Mouse (Mus musculus): ENCODE results near the gene Rbms3.

Gene Rbms3

GRCm38 (mm10) chr9:117091253-117092176 is 538.2 kb downstream of the Rbms3 start:
- no peak for DNase-seq

DNA sequence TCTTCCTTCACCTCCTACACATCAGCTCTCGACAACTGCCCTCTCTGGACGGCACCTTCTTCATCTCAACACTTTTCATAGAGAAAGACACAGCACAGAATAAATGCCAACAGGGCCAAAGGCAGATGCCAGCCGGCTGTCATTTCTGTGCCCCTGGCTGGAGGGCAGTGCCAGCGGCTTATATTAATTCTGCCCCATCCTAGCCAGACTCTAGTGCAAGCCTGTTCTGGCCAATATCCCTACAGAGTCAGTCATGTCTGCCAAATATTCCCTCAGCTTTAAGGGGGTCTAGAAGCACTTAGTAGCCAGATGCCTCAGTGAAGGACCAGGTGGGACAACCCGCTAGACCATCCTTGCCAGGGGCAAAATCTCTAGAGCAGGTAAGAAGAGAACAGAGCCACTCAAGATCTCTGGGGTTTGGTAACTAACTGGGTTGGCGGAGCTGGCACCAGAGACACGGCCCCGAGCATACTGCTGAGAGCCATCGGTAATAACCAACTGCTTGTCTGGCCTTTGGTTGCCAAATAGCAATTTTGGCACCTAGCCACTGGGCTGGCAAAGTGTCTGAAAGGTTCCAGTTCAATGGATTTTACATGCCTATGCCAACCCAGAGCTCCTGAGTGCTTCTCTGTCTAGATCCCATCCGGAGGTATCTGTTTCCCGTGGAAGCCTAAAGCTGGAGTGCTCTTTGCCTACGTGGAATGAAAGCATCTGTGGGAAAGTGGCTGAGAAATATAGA is 540.1 kb downstream of the Rbms3 start:
- DNase-seq = no peak

DNA sequence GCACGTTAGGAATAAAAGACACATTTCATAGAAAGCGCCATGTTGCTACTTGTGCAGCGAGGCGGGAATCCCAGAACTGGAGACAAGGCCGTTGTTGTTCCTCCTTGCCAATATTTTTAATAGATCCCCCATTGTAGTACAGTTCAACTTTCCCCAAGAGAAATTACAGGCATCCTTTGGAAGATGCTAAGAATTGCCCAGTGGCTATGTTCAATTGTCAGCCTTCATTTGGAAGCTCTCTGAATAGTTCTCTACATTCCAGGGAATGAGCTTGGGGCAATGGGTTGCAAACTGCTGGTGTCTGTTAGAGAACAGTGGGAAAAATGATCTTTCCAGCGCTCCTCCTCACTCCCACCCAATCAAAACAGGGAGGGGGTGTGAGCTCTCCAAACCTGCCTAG is 541.4 kb downstream of the Rbms3 start:
- no peak for DNase-seq

- no peak for DNase-seq
Observed at GRCm38 (mm10) chr9:117085706-117086105, 544.0 kb downstream of the Rbms3 start.

GRCm38 (mm10) chr9:117084471-117084870 is 545.2 kb downstream of the Rbms3 start:
- no peak for DNase-seq

- no peak for DNase-seq
Observed at GRCm38 (mm10) chr9:117079471-117079870, 550.2 kb downstream of the Rbms3 start.

- no peak for DNase-seq
Observed at GRCm38 (mm10) chr9:117077548-117077947, 552.2 kb downstream of the Rbms3 start.

DNA sequence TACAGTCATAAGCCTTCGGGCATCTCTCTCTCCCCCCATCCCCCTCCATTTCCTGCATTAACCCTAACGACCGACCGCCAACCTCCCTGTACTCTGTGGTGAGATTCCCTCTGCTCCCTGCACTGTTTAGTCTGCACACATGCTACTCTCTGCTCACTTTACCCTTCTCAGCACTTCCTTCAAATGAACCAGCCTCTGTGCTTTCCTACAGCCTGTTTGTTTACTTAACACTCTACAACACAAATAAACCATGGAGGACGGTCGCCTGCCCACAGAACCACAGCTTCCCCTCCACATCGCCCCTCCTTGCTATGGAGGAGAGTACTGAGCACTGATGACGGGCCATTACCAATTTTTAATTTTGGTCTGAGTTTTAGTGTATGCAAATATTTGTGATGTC is 552.9 kb downstream of the Rbms3 start:
- peak; percentile 34 to 58 for DNase-seq

DNA sequence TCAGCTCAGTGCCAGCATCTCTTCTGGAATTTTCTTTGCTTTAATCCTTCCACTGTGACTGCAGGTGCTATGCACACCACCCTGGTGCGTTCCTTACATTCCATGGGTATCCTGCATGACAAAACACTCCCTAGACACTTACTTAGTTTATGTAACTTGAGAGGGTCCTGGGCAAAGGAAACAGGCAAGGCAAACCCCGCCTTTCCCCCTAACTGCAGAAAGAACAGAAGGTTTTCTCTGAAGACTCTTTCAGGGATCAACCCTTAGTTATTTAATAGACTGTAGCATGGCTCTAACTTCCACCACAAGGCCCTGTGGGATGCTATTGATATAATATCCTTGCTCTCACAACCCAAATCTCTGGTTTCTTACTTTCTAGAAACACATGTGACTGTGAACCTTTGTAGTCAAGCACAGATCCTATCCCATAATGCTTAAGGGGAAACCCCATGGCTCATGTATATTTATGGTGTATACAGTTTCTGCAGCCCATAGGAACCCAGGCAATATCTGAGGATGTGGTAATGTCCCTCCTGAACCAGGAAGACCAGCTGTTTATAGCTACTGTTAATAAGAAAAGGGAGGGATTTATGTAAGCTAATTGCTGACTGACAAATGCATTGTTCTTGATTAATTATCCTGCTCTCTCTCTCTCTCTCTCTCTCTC is 557.1 kb downstream of the Rbms3 start:
- peak in 1 of 2 experiments; percentile 42 for DNase-seq

DNA sequence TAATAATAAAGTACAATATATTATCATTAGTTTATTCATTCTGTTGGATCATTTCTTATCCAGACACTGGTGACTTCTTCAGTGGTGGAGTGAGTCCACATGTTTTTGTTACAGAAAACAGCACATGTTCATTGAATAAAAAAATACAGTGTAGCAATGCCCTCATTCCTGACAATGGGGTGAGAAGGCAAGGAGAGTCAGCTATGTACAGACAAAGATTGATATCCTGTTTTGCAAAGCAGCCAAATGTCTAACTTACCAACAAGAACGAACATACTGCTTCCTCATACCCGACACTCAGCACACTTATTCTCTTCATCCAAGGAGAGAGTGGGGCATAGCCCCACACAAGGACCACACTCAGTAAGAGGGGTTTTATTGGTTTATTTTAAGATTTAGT is 559.1 kb downstream of the Rbms3 start:
- no peak for DNase-seq

DNA sequence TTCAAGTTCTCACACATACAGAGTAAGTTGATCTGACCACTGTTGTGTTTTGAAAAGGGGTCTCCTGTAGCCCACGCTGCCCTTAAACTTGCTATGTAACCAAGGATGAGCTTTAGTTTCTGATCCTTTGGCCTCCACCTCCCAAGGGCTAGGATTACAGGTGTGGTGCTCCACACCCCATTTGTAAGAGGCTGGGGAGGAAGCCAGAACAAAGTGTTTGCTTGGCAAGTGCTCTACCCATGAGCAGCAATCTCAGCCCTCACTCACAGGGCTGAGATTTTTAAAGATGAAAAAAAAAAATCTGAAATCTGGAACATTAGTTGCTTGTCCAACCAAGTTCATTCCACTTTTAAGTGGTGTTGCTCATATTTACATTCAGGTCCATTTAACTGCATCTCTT is 560.5 kb downstream of the Rbms3 start:
- DNase-seq = peak in 1 of 2 experiments; percentile 58

DNA sequence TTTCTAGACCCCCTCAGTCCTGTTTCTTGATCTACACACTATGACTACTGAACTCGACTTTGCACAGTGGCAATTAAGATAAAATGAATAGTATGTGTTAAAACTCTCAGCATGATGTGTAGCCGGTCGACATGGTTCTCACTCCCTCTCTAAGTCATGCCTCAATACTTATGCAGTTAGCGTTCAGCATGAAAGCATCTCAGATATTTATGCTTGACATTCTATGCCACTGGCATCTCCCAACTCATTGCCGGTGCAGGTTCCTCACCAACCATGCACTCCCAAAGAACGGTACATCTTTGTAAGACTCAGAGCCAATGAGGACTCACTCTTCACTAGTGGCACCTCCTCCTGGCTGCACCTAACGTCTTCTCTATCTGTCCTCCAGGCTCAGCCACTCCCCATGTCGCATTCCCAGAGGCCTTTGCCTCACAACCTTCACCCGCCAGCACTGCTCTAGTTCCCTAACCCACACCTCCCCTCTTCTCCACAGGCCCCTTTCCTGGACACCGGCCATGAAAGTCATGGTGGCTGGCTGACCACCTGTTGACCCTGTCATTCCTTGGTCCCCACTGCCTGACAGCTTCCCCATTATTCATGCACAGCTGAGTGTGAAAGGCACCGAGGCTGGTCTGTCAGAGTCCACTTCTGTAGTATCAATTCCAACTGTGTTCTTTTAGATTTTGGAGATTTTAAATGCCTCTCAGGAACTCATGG is 561.9 kb downstream of the Rbms3 start:
- no peak for DNase-seq

DNA sequence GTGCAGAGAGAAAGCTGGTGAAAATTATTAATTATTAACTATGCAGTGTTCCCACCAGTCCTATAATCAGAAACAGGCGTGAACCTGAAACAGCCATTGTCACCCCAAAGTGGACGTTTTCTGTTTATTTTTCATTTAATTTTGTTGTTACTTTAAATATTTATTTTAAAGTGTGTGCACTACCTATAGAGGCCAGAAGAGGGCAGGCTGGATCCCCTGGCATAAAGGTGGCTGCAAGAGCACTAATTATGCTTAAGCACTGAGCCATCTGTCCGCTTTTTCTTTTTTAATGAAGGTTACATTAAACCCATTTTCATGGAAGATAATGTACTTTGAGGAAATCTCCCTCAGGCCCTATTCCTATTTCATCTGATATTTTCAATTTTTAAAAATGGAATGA is 563.2 kb downstream of the Rbms3 start:
- no peak for DNase-seq

DNA sequence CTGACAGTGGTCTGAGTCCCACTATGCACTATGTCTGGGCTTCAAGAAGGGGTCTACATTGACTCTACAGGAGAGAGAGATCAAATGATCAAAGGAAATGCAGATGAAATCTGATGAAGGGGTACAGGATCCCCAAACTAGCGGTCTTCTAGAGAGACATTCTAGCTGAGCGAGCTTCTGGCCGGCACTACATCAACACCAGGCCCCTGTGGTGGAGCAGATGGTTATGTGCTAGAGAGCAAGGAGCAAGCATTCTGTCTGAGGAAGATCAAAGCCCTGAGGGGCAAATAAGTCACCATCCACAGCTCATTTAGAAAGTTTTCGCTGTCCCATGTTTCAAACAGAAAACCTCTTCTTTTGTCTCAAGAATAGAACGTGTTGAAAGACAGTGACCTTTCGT is 564.1 kb downstream of the Rbms3 start:
- no peak for DNase-seq

DNA sequence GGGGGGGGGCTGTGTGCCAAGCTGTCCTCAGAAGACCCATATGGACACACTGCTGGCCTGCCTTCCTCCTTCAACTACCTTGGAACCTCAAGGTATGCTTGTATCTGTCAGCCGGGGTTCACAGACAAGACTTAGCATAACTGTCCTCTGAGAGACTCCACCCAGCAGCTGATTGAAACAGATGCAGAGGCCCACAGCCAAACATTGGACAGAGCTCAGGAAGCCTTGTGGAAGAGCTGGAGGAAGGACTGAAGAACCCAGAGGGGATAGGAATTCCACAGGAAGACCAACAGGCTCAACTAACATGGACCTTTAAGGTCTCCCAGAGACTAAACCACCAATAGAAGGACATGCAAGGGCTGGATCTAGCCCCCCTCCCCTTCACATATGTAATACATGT is 570.1 kb downstream of the Rbms3 start:
- DNase-seq = no peak

GRCm38 (mm10) chr9:117059135-117059534 is 570.6 kb downstream of the Rbms3 start:
- no peak for DNase-seq

DNA sequence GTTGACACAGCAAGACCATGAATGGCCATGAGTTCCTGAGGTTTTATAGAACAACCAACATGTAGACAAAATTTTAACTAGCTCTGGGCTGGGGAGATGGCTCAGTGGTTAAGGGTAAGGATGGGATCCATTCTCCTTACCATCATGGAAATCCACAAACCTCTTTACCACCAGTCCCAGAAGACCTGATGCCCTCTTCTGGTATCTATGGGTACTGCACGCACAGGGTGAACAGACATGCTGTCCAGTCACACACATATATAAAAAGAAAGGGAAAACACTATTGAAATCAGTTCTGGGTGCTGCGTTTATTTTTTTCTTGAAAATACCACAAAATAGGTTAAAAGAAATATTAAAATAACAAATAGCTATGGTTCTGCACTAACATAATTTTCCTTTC is 577.8 kb downstream of the Rbms3 start:
- DNase-seq = no peak

GRCm38 (mm10) chr9:117048641-117049040 is 581.1 kb downstream of the Rbms3 start:
- DNase-seq = no peak

DNA sequence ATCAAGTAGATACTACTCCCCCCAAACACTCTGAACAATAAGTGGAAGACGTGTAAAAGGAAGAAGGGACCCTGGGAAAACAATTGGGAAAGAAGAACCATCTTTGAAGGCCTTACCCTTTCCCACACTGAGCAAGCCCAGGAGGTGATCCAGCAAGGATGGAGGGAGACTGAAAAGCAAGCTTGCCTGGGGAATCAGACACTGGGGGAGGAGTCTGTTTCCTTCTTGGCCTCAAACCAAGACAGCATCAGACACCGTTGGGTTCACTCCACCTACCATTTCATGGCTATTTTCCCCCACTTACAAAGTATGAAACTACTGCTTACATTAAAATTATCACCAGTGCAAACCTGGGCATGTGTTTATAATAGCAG is 587.7 kb downstream of the Rbms3 start:
- no peak for DNase-seq

GRCm38 (mm10) chr9:117041291-117041992 is 588.3 kb downstream of the Rbms3 start:
- no peak for DNase-seq

GRCm38 (mm10) chr9:117039941-117040453 is 589.7 kb downstream of the Rbms3 start:
- peak; percentile 60 to 84 for DNase-seq

- DNase-seq = no peak
Observed at GRCm38 (mm10) chr9:117032690-117033089, 597.0 kb downstream of the Rbms3 start.
